Mouse (Mus musculus): Measurements from ENCODE around the gene Pcdh7.

DNA sequence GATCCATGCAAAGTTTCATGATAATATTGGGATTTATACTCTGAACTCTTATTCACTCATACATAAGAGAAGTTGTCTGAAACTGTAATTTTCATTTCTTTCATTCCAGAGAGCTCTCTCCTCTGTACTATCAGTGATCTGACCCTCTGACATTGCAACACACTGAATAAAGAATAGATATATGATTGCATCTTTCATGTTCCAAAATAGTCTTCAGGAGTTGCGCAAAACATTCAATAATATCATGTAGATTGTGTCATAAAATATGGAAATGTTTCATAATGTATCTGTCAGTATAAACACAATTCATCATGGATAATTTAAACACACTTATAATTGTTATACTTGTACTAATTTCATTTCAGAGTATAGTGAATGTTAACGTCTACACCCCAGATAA is 216.9 kb downstream of the Pcdh7 start:
- TF ChIP-seq POLR2A (IDR thresholded peaks at IDR 0.05; ENCODE audit: extremely low read depth, insufficient read depth, low read length) (no peak), CTCF (IDR thresholded peaks at IDR 0.05; ENCODE audit: low read depth, low read length) (no peak)

All from liver, adult 2 months (tissue).